Mouse (Mus musculus) lung, postnatal 4 days (tissue): ENCODE measurements at regions not wholly inside any gene's neighbourhood (a gene's known extent, or its start where the extent isn't known, plus 50 kb on each side); places are given as distances from the start of the nearest gene placed in this dataset.
"Not testable (repeated sequence)": the region's sequence is repeated elsewhere in the genome, so short reads cannot be mapped to it uniquely, and the experiment has no call there.

Experiments used
- DNase-seq, 2 experiments: peaks; one replicate each; pipeline ENCODE4 v3.0.0; 2021

DNA sequence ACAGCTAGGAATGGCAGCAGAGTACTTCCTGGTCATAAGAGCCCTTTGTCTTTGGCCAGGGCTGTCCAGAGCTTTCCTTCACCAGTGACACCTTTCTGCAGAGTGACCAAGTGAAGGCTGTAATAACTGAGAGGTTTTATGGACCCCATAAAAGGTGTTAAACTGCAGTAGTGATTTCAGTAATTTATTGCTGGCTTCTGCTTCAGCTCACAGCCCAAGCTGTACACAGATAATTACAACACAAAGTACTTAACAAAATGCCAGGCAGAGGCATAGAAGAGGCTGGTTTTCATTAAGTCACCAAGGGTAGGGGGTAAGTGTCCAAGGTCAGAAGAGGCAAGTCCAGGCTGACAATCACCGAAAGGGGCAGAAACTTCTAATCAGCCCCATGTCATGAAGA, 83.8 kb downstream of the Eif4e start:
- no peak for DNase-seq

DNA sequence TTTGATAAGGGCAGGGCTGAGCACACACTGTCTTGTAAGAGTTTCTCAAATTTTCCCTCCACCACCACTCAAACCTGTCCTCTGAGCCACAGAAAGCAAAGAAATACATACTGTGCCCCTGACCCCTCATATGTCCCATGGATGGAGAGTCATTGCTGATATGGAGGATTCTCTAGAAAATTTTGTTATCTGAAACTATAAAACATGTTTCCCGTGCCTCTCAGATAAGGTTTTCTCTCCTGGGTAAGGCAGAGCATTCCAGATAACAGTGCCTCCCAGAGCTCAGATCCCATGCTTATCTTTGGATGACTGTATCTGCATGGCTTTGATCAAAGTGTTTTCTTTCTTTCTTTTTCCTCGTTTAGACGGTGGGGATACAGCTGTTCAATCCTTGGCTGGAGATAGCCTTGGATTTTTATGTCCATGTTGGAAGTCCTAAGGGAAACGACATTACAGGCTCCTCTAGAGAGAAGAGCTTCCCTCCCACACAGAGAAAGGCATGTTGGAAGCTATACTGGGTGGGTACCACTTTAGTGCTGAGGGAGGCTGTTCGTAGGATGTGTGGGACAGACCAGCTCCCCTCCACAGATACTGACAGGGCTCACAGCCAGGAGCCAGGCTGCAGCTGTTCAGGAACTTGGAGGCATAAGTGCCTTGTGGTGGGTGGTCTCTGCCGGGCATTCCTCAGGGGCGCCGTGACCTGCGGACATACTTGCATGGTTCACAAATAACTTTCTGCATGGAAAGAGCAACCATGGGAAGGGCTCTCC, 87.1 kb downstream of the Eif4e start:
- DNase-seq: no peak

DNA sequence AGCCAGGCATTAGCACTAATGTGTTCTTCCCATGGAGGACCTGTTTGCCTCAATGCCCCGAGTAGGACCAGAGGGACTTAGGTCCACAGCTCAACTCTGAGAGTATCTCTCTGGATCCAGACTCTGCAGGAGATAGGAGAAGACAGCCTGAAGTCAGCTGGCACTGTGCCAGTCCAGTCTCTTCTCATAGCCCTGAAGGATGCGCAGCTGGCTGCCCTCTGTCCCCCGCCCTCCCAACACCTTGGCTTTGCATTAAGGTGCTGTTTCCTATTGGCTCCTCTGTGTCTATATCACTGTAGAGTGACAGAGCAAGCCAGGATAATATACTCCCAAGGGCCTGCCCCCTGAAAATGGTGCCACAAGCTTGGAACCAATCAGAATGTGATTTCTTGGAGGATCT, 87.7 kb downstream of the Eif4e start:
- no peak for DNase-seq

DNA sequence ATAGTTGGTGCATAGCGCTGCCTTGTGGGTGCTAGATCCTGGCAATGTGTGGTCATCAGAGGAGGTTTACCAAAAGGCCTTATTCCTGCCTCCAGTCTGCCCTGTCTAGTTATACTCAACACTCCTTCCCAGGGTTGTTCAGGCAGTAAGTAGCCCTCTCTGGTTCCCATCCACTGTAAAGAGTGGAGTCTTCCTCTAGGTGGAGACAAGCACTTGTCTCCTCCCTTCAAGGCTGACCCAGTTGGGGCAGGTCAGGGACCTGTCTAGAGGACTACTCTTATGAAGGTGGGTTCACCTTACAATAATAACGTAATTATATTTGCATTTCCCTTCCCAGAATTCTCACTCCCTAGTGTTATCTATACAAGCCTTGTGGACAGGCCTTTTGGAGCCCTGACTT, 88.9 kb downstream of the Eif4e start:
- no peak for DNase-seq

DNA sequence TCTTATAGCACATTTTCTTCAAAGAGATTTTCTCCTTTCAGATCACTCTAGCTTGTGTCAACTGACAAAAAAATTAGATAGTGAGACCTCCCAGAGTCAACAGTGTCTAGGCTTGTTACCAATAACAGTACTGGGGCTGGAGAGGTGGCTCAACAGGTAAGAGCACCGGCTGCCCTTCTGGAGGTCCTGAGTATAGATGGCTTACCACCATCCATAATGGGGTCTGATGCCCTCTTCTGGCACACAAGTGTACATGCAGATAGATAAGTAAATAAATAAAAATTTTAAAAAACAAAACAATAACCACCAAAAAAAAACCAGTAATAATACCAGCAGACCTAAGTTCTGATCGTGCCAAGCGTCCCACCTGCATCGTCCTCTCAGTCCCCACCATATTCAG, 94.3 kb downstream of the Eif4e start:
- no peak for DNase-seq

- no peak for DNase-seq
Observed at GRCm38 (mm10) chr3:138624128-138624527, 98.1 kb downstream of the Eif4e start.

DNA sequence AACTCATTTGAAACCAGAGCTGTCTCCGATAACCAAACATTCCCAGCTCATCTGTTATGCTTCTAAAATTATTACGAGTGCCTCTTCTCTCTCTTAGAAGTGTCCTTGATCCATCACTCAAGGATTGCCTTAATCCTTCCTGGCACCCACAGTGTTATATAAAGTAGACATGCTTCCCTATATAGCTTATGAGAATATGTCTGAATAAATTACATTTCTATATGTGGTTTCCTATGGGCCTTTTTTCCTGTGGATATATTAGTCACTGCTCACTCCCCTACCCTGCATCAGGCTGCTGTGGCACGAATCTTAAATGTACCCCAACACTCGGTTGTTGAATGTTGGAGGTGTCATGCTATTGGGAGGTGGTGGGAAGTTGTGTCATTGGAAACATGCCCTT, 100.3 kb downstream of the Eif4e start:
- no peak for DNase-seq

DNA sequence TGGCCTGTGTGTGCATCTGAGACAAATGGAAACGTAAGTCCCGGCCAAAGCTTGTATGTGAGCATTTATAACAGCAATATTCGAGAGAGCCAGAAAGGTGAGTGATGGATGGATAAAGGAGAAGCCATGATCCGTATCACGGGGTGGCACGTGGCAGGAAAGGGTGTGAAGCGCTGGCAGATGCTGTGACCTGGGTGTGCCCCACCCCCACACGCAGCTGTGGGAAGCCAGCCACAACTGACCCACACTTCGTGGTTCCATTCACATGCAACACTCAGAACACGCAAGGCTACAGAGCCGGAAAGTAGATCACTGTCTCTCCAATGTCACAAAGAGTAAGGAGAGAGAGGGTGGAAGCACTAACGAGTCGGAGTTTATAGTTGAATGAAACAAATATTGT, 104.3 kb downstream of the Eif4e start:
- no peak for DNase-seq

- no peak for DNase-seq
Observed at GRCm38 (mm10) chr3:138632086-138632485, 106.1 kb downstream of the Eif4e start.

DNA sequence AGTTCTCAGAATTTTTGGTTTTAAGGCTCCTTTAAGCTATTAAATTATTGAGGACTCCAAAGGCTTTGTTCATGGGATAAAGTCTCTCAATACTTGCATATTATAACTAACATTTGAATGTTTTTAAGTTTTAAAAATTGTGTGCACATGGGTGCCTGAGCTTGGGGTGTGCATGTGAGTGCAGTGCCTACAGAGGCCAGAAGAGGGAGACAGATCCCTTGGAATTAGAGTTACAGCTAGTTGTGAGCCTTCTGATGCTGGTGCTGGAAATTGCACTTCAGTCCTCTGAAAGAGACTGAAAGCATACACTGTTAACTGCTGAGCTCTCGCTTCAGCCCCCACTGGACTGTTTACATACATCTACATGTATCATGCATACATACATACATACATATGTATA, 100.0 kb upstream of the Tspan5 start:
- DNase-seq: peak in 1 of 2 experiments; percentile 22

DNA sequence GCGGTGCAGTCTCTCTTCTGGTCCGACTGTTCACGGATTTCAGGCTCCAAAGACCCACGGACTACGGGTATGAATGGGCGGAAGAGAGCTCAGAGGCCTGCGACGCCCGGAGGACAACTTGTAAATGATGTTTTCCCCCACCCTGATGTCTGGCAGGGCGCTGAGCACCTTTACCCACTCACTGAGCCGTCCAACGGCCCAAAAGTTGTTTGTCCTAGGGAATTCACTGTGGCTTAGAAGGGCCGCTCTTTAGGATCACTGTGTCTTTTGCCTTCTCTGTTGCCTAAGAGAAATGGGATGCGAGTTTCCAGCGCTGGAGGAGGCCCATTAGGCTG, 98.1 kb upstream of the Tspan5 start:
- no peak for DNase-seq

DNA sequence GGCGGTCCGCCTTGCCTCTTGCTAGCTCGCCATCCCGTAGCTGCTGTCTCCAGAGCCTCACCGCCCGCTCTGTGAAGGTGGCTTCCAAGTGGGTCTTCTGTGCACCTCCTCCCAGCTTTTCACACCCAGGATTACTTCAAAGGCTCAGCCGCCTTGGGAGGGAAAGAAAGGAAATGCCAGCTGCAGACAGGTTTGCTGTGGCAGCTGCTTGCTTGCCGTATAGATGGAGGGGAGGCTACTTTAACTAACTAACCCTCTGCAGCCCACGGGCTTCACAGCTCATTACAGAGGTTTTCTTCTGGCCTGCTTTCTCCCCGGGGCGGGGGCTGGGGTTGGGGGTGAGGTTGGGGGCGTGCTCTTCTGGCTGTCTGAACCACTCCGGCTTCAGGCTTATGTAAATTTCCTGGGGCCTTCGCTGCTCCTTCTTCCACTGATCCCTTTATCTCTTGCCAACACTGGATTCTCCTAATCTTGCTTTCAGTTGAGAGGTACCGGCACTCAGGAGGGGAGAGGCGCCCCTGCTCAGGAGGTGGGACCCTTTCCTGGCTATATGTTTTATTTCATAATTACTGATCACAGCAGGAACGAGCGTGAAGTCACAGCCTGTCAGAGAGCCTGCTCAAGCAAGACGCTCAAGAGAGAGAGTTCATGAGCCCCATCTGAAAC, 97.6 kb upstream of the Tspan5 start:
- DNase-seq: peak; percentile 25 to 44

GRCm38 (mm10) chr3:138645320-138645719, 96.7 kb upstream of the Tspan5 start:
- peak; percentile 44 to 52 for DNase-seq

DNA sequence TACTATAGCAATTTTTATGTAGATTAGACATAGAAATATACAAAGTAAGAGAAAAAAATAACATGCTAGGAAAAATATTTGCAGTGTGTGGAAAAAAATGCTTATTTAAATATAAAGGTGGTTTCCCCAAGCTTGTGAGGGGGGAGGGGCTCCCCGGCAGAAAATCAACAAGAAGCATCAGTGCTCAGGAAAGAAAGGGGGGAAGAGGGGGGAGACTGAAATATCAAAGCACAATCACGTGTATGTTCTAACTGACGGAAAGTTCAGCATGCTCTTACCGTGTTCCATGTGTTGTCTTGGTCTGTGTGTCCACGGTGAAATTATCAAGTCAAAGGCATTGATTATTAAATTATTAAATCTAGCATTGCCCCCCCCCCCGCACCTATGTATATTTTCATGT, 92.3 kb upstream of the Tspan5 start:
- DNase-seq: no peak

DNA sequence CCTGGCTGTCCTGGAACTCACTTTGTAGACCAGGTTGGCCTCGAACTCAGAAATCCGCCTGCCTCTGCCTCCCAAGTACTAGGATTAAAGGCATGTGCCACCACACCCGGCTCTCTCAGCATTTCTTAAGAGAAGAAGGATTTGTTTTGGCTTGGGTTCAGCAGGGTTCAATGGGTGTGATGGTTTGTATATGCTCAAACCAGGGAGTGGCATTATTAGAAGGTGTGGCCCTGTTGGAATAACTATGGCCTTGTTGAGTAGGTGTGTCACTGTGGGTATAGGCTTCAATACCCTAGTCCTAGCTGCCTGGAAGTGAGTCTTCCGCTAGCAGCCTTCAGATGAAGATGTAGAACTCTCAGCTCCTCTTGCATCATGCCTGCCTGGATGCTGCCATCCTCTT, 91.3 kb upstream of the Tspan5 start:
- not testable (repeated sequence) for DNase-seq

DNA sequence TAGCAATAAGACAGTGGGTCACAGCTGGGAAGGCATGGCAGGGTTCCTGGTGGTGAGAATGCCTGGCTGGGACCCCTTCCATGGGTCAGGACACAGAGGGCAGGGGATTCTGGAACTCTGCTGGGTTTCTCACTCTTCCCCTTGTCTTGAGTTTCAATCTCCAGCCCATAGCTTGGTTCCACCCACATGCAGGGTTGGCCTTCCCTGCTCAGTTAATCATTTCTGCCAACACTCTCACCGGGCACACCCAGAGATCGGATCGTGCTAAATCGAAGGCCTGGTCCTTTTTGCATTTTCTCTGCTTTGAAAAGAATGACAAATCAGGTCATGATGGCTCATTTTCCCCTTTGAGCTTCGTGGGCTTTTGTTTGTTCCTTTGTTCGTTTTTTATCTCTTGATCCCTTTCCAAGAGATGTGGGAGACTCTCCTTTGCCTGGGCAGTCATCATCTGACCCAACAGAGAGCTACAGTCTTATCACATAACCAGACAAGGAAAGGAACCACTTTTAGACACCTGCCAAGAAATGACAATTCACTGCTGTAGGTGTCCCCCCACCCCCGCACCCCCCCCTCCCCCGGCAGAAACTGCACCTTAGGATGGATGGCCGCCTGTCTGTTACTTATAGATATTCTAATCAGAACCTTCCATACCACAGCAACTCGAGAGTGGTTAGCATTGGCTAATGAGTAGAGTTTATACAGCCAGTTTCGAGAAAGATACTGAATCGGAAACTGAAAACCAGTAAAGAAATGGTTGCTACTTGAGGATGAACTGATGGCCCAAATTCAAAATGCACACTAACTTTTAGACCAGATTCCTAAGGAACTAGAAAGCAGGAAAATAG, 90.4 kb upstream of the Tspan5 start:
- no peak for DNase-seq

DNA sequence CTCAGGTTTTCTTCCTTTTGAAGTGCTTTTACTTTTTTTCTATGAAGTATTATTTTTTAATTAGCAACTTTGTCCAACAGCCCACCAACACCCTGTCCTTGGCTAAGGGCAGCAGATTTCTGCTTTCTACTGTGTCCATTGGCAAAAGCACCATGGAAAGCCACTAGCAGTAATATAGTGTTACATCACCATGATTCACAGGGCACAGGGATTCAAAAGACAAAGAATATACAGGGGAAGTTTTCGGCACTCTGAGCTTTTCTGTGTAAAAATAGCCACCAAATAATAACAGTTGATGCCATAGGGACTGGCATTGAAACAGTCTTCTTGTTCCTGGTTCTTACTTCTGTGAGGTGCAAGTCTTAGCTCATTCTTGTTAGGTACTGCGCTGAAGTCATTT, 89.8 kb upstream of the Tspan5 start:
- DNase-seq: no peak

- no peak for DNase-seq
Observed at GRCm38 (mm10) chr3:138652685-138653084, 89.3 kb upstream of the Tspan5 start.

DNA sequence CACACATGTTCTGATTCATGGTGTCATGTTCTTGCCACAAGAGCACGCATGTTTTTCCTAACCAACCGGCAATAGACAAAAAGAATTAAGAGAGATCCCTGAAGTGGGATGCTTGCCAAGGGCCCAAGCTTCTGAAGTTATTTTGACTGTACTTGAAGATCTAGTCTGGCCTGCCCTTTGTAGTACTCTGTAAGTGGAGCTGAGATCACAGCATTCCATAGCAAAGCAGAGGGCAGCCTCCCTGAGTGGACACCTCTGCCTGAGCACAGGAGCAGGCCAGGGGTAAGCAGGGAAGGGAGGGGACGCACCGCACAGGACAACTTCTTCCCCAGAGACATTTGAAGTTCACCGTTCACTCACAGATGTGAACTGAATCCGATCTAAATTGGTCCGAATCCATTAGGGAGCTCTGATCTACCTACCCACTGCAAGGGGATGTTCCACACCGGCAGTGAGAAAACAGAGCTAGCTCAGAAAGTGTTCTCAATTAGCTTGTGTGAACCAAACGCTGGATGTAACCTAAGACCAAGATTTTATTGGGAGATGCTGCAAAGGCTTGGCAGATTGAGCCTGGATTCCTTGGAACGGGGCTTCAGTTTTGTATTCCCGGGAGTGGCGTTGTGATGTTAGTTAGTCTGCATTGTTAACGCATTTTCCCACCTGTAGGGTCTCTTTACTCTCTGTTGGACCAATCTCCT, 88.3 kb upstream of the Tspan5 start:
- no peak for DNase-seq

DNA sequence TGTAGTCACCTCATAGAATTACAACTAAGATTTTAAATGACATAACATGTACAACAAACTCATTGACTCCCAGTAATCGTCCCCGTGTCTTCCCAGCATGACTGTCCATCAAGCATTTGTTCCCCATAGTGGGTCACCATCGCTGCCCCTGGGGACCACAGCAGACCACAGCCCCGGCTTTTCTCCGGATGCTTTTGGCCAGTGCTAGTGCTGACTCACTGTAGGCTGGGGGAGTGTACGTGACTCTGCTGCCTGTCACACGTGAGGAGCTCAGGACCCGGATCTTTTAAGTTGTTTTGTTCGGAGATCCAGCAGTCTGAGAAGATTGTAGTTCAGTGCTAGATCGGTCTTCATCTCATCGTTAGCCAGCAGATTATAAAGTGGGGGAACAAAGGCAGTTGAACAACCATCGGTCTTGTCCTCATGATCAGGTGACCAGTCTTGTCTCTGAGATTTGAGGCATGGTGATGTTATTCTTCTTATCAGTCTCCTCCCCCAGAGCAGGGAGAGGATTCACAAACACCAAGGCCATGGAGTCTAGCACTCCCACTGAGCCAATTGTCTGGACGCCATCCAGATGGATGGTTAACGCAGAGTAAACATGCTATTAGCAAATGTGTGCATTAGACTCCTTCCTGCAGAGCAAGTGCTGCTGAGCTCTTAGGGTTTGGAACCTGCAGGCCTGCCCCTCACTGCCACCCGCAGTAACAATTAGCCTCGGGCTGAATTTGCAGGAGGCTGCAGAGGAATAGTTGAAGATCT, 87.2 kb upstream of the Tspan5 start:
- peak; percentile 11 to 49 for DNase-seq

- DNase-seq: no peak
Observed at GRCm38 (mm10) chr3:138655479-138655878, 86.5 kb upstream of the Tspan5 start.

DNA sequence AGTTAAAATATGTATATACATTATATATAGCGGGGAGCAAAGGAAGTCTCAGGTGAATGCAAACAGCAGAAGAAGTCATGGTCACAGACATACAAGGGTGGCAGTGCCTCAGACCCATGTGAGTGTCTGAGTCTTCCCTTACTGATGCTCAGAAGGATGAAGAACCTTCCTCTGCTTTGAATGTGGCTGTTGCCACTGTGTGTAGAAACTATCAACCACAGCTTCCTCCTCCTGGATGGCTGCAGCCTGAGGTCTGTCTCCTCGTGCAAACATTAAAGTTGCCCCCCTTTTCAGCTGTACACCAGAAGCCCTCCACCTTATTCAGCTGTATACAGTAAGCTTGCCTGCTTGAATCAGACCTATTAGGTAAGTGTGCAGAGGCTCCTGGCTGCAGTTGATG, 79.4 kb upstream of the Tspan5 start:
- DNase-seq: no peak
